Mouse (Mus musculus): ENCODE data around the gene Abce1. TPM values are rescaled to one million over a fixed set of nuclear protein-coding genes. Genes with fewer than 3 reads are reported as not detected.

Abce1 gene
- total and polyA plus RNA-seq, 3 experiments, result 123 to 306 (median 202) TPM

- no peaks in the 10 kb centered on the region for H3K9me3 ChIP-seq (replicated peaks; ENCODE audit: low read length)
- no peak overlapping the region for H3K9ac ChIP-seq (ENCODE audit: insufficient read depth, low read depth)
- TF ChIP-seq PAX5 (IDR thresholded peaks at IDR 0.05; ENCODE audit: low read length) (no peak), CTCF (conservative IDR thresholded peaks at IDR 0.05 in 1 of 2, IDR thresholded peaks at IDR 0.05 in 1 of 2; ENCODE audit: low read depth in 2 of 2, low read length in 2 of 2) (peak; percentile 57 to 66)
- dilution Hi-C loops (cut with MboI; ENCODE audit: extremely low pct_ligation_motif_present, extremely low pct_unique_long_range_greater_than_20kb, low sequenced_read_pairs), result no loop called here
- in situ Hi-C loops (cut with MboI; ENCODE audit: low pct_ligation_motif_present, low pct_unique_long_range_greater_than_20kb, low sequenced_read_pairs), result no loop called here
- peak; percentile 52 for DNase-seq (ENCODE audit: extremely low read depth)
- H3K27me3 ChIP-seq (replicated peaks), result no peaks in the 10 kb centered on the region
- H3K4me2 ChIP-seq (ENCODE audit: insufficient read depth, low read depth, poor library complexity, severe bottlenecking), result no peak overlapping the region
- H3K36me3 ChIP-seq (replicated peaks in 1 of 2; ENCODE audit: control insufficient read depth in 1 of 2, insufficient read depth in 1 of 2, low read length in 1 of 2), result peaks cover 35 to 82% of the 10 kb centered on the region in 2 experiments
- H3K79me2 ChIP-seq (replicated peaks; ENCODE audit: control insufficient read depth, extremely low read depth, insufficient read depth, poor library complexity, severe bottlenecking), result peaks cover 48% of the 10 kb centered on the region
- no peak overlapping the region for H3K27ac ChIP-seq (ENCODE audit: insufficient read depth, low read depth)
- no peak overlapping the region for H3K4me3 ChIP-seq (replicated peaks in 1 of 3; ENCODE audit: low read depth in 2 of 3, low read length in 2 of 3, poor library complexity in 1 of 3)
- peaks cover 2 to 11% of the 10 kb centered on the region in 2 experiments; a peak in 1 of 4 replicates for H3K4me1 ChIP-seq (ENCODE audit: control insufficient read depth in 1 of 2, insufficient read depth in 2 of 2)
Measured at GRCm38 (mm10) chr8:79650158-79650814, 61.3 kb downstream of the Abce1 start.

GRCm38 (mm10) chr8:79649569-79649968 lies 62.0 kb downstream of the Abce1 start:
- Histone ChIP-seq H3K79me2 (replicated peaks; ENCODE audit: control insufficient read depth, extremely low read depth, insufficient read depth, poor library complexity, severe bottlenecking) (peaks cover 50% of the 10 kb centered on the region), H3K4me3 (replicated peaks in 1 of 3; ENCODE audit: low read depth in 2 of 3, low read length in 2 of 3, poor library complexity in 1 of 3) (no peak overlapping the region), H3K27ac (ENCODE audit: insufficient read depth, low read depth) (no peak overlapping the region), H3K4me1 (ENCODE audit: control insufficient read depth in 1 of 2, insufficient read depth in 2 of 2) (peaks cover 2 to 12% of the 10 kb centered on the region in 2 experiments; a peak in 1 of 4 replicates), H3K9ac (ENCODE audit: insufficient read depth, low read depth) (no peak overlapping the region), H3K27me3 (replicated peaks) (no peaks in the 10 kb centered on the region), H3K9me3 (replicated peaks; ENCODE audit: low read length) (no peaks in the 10 kb centered on the region), H3K36me3 (replicated peaks in 1 of 2; ENCODE audit: control insufficient read depth in 1 of 2, insufficient read depth in 1 of 2, low read length in 1 of 2) (peaks cover 32 to 81% of the 10 kb centered on the region in 2 experiments), H3K4me2 (ENCODE audit: insufficient read depth, low read depth, poor library complexity, severe bottlenecking) (no peak overlapping the region)
- TF ChIP-seq CTCF (conservative IDR thresholded peaks at IDR 0.05 in 1 of 2, IDR thresholded peaks at IDR 0.05 in 1 of 2; ENCODE audit: low read depth in 2 of 2, low read length in 2 of 2) (no peak), RCOR1 (conservative IDR thresholded peaks at IDR 0.05; ENCODE audit: low read depth, low read length) (no peak), NRF1 (IDR thresholded peaks at IDR 0.05; ENCODE audit: low read depth, low read length) (no peak), EP300 (IDR thresholded peaks at IDR 0.05; ENCODE audit: low read length) (no peak), GABPA (IDR thresholded peaks at IDR 0.05; ENCODE audit: insufficient replicate concordance, low read depth, low read length) (no peak), ELF1 (IDR thresholded peaks at IDR 0.05; ENCODE audit: low read depth, low read length) (no peak), POLR2A (IDR thresholded peaks at IDR 0.05; ENCODE audit: low read depth, low read length) (no peak), E2F4 (IDR thresholded peaks at IDR 0.05; ENCODE audit: insufficient replicate concordance, low read depth, low read length) (no peak), HCFC1 (IDR thresholded peaks at IDR 0.05; ENCODE audit: low read depth, low read length) (no peak), KAT2A (IDR thresholded peaks at IDR 0.05; ENCODE audit: insufficient replicate concordance, low read length) (no peak), ZC3H11A (IDR thresholded peaks at IDR 0.05; ENCODE audit: low read depth, low read length) (no peak), MEF2A (IDR thresholded peaks at IDR 0.05; ENCODE audit: borderline replicate concordance, low read depth, low read length) (no peak), RAD21 (IDR thresholded peaks at IDR 0.05; ENCODE audit: low read depth, low read length) (no peak)
- no peak for DNase-seq (ENCODE audit: extremely low read depth)
- dilution Hi-C loops (cut with MboI; ENCODE audit: extremely low pct_ligation_motif_present, extremely low pct_unique_long_range_greater_than_20kb, low sequenced_read_pairs) (no loop called here), in situ Hi-C loops (cut with MboI; ENCODE audit: low pct_ligation_motif_present, low pct_unique_long_range_greater_than_20kb, low sequenced_read_pairs) (no loop called here)

Data from CH12.LX (cell line).